Mouse (Mus musculus): ENCODE data around the gene Mesd. TPM values are rescaled to one million over a fixed set of nuclear protein-coding genes. Genes with fewer than 3 reads are reported as not detected.

Mesd gene
- polyA plus RNA-seq, 1 experiment from 2014 or later: 105 TPM

GRCm38 (mm10) chr7:83896077-83896740, 11.9 kb downstream of the Mesd start:
- no peak for ATAC-seq (ENCODE audit: insufficient number of reproducible peaks, insufficient read depth, low FRiP score, low TSS enrichment, low read depth)
- H3K27me3 ChIP-seq: no peaks in the 10 kb centered on the region
- H3K4me1 ChIP-seq (replicated peaks): peaks cover 15% of the 10 kb centered on the region
- no peak overlapping the region for H3K9ac ChIP-seq (replicated peaks)
- no peak overlapping the region for H3K4me2 ChIP-seq
- no peaks in the 10 kb centered on the region for H3K9me3 ChIP-seq
- peaks cover 68% of the 10 kb centered on the region for H3K36me3 ChIP-seq
- 95% methylated on average over 5 of the region's 5 CpGs for WGBS
- H3K4me3 ChIP-seq (replicated peaks): no peak overlapping the region
- H3K27ac ChIP-seq: no peak overlapping the region

DNA sequence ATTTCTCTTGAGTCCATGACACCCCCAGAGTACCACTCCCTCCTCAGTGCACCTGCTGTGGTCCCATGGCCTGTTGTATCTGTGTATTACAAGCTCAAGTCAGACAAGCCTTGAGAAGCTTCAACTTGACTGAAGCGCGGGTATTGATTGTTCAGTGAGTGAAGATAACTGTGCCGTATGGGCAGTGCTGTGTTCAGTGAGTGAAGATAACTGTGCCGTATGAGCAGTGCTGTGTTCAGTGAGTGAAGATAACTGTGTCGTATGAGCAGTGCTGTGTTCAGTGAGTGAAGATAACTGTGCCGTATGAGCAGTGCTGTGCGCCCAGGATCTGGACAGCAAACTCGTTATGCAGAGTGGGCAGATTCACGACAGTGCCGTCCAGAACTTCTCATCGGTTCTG, 14.0 kb downstream of the Mesd start:
- Histone ChIP-seq H3K4me3 (replicated peaks) (no peak overlapping the region), H3K4me1 (replicated peaks) (peaks cover 10% of the 10 kb centered on the region), H3K9ac (replicated peaks) (no peak overlapping the region), H3K9me3 (no peaks in the 10 kb centered on the region), H3K27ac (no peak overlapping the region), H3K27me3 (no peaks in the 10 kb centered on the region), H3K36me3 (peaks cover 76% of the 10 kb centered on the region), H3K4me2 (no peak overlapping the region)
- ATAC-seq (ENCODE audit: insufficient number of reproducible peaks, insufficient read depth, low FRiP score, low TSS enrichment, low read depth): no peak
- WGBS: 90% methylated on average over 11 of the region's 11 CpGs

- WGBS: 75% methylated on average over 3 of the region's 3 CpGs
- H3K4me3 ChIP-seq (replicated peaks): no peak overlapping the region
- ATAC-seq (ENCODE audit: insufficient number of reproducible peaks, insufficient read depth, low FRiP score, low TSS enrichment, low read depth): no peak
- no peak overlapping the region for H3K9ac ChIP-seq (replicated peaks)
- H3K4me2 ChIP-seq: no peak overlapping the region
- H3K36me3 ChIP-seq: peaks cover 63% of the 10 kb centered on the region
- no peaks in the 10 kb centered on the region for H3K9me3 ChIP-seq
- no peak overlapping the region for H3K27ac ChIP-seq
- no peaks in the 10 kb centered on the region for H3K27me3 ChIP-seq
- no peaks in the 10 kb centered on the region for H3K4me1 ChIP-seq (replicated peaks)
These were observed 16.3 kb downstream of the Mesd start for GRCm38 (mm10) chr7:83900519-83900918.

DNA sequence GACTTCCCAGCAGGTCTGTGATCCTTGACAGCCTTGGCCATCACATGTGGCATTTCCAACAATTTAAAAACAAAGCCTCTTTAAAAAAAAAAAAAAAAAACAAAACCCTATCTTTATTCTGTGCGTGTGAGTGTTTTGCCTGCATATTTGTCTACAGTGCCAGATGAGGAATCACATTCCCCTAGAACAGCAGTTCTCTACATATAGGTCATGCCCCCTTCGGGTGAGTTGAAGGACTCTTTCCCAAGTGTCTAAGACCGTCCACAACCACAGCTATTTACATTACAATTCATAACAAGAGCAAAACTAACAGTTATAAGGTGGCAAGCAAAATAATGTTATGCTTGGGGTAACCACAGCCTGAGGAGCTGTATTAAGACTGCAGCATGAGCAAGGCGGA, 17.2 kb downstream of the Mesd start:
- no peaks in the 10 kb centered on the region for H3K4me1 ChIP-seq (replicated peaks)
- H3K27me3 ChIP-seq: no peaks in the 10 kb centered on the region
- H3K9ac ChIP-seq (replicated peaks): no peak overlapping the region
- H3K9me3 ChIP-seq: peaks cover 6% of the 10 kb centered on the region; the same call in 1 of the 2 replicates
- H3K4me2 ChIP-seq: no peak overlapping the region
- 91% methylated on average over 4 of the region's 4 CpGs for WGBS
- H3K27ac ChIP-seq: no peak overlapping the region
- no peak overlapping the region for H3K4me3 ChIP-seq (replicated peaks)
- H3K36me3 ChIP-seq: peaks cover 54% of the 10 kb centered on the region
- ATAC-seq (ENCODE audit: insufficient number of reproducible peaks, insufficient read depth, low FRiP score, low TSS enrichment, low read depth): no peak

GRCm38 (mm10) chr7:83902296-83903145, 18.3 kb downstream of the Mesd start:
- no peaks in the 10 kb centered on the region for H3K27me3 ChIP-seq
- no peaks in the 10 kb centered on the region for H3K4me1 ChIP-seq (replicated peaks)
- no peak overlapping the region for H3K27ac ChIP-seq
- peaks cover 45% of the 10 kb centered on the region for H3K36me3 ChIP-seq
- no peak overlapping the region for H3K4me2 ChIP-seq
- no peak overlapping the region for H3K4me3 ChIP-seq (replicated peaks)
- H3K9me3 ChIP-seq: peaks cover 7% of the 10 kb centered on the region; the same call in 1 of the 2 replicates
- no peak overlapping the region for H3K9ac ChIP-seq (replicated peaks)
- 76% methylated on average over 5 of the region's 5 CpGs for WGBS
- ATAC-seq (ENCODE audit: insufficient number of reproducible peaks, insufficient read depth, low FRiP score, low TSS enrichment, low read depth): no peak

DNA sequence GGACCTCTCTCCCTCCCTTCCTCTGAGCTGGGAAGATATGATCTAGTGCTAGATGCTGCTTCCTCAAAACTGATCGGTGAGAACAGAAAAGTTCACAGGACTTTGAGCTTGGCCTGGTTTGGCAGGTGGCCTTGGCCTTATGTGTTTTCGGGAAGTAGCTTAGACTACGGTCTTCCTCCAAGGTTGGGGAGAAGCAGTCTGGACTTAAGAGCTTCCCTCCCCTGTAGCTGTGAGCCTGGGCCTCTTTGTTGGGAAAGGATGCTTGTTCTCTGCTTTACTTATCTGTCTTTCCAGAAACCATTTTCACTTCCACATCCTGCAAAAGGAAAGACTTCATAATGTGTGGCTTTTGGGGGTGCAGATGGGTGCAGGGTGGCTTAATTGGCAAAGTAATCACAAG, 20.6 kb downstream of the Mesd start:
- WGBS: 97% methylated on average over 3 of the region's 3 CpGs
- Histone ChIP-seq H3K27me3 (no peaks in the 10 kb centered on the region), H3K4me1 (replicated peaks) (no peaks in the 10 kb centered on the region), H3K4me2 (no peak overlapping the region), H3K9me3 (peaks cover 7% of the 10 kb centered on the region; the same call in 1 of the 2 replicates), H3K27ac (no peak overlapping the region), H3K9ac (replicated peaks) (no peak overlapping the region), H3K4me3 (replicated peaks) (no peak overlapping the region), H3K36me3 (peaks cover 21% of the 10 kb centered on the region)
- no peak for ATAC-seq (ENCODE audit: insufficient number of reproducible peaks, insufficient read depth, low FRiP score, low TSS enrichment, low read depth)

- Histone ChIP-seq H3K4me3 (replicated peaks) (no peak overlapping the region), H3K4me2 (no peak overlapping the region), H3K4me1 (replicated peaks) (no peaks in the 10 kb centered on the region), H3K27ac (no peak overlapping the region), H3K36me3 (no peaks in the 10 kb centered on the region), H3K9ac (replicated peaks) (no peak overlapping the region), H3K27me3 (no peaks in the 10 kb centered on the region), H3K9me3 (no peaks in the 10 kb centered on the region)
- WGBS: 78% methylated on average over 3 of the region's 3 CpGs
- ATAC-seq (ENCODE audit: insufficient number of reproducible peaks, insufficient read depth, low FRiP score, low TSS enrichment, low read depth): no peak
These were observed 27.6 kb downstream of the Mesd start for GRCm38 (mm10) chr7:83911909-83912308.

- ATAC-seq (ENCODE audit: insufficient number of reproducible peaks, insufficient read depth, low FRiP score, low TSS enrichment, low read depth): no peak
- Histone ChIP-seq H3K4me2 (no peak overlapping the region), H3K4me1 (replicated peaks) (no peaks in the 10 kb centered on the region), H3K27me3 (no peaks in the 10 kb centered on the region; the same call in 1 of the 2 replicates), H3K9ac (replicated peaks) (no peak overlapping the region), H3K27ac (no peak overlapping the region), H3K36me3 (no peaks in the 10 kb centered on the region), H3K9me3 (no peaks in the 10 kb centered on the region), H3K4me3 (replicated peaks) (no peak overlapping the region)
- 89% methylated on average over 6 of the region's 6 CpGs for WGBS
These were observed 29.2 kb downstream of the Mesd start for GRCm38 (mm10) chr7:83913405-83913932.

GRCm38 (mm10) chr7:83913995-83914394, 29.7 kb downstream of the Mesd start:
- WGBS: 78% methylated on average over 9 of the region's 9 CpGs
- H3K9me3 ChIP-seq: no peaks in the 10 kb centered on the region
- H3K4me1 ChIP-seq (replicated peaks): no peaks in the 10 kb centered on the region
- H3K36me3 ChIP-seq: no peaks in the 10 kb centered on the region
- ATAC-seq (ENCODE audit: insufficient number of reproducible peaks, insufficient read depth, low FRiP score, low TSS enrichment, low read depth): no peak
- no peak overlapping the region for H3K27ac ChIP-seq
- no peak overlapping the region for H3K4me3 ChIP-seq (replicated peaks)
- no peak overlapping the region for H3K4me2 ChIP-seq
- no peak overlapping the region for H3K9ac ChIP-seq (replicated peaks)
- H3K27me3 ChIP-seq: no peaks in the 10 kb centered on the region; the same call in 1 of the 2 replicates

- H3K4me3 ChIP-seq (replicated peaks): no peak overlapping the region
- no peaks in the 10 kb centered on the region; the same call in 1 of the 2 replicates for H3K27me3 ChIP-seq
- no peaks in the 10 kb centered on the region for H3K4me1 ChIP-seq (replicated peaks)
- H3K9me3 ChIP-seq: no peaks in the 10 kb centered on the region
- H3K9ac ChIP-seq (replicated peaks): no peak overlapping the region
- no peak for ATAC-seq (ENCODE audit: insufficient number of reproducible peaks, insufficient read depth, low FRiP score, low TSS enrichment, low read depth)
- no peak overlapping the region for H3K27ac ChIP-seq
- 1% methylated on average over 3 of the region's 3 CpGs for WGBS
- no peak overlapping the region for H3K4me2 ChIP-seq
- no peaks in the 10 kb centered on the region for H3K36me3 ChIP-seq
These were observed 30.3 kb downstream of the Mesd start for GRCm38 (mm10) chr7:83914566-83914965.

GRCm38 (mm10) chr7:83920241-83920640, 36.0 kb downstream of the Mesd start:
- no peak for ATAC-seq (ENCODE audit: insufficient number of reproducible peaks, insufficient read depth, low FRiP score, low TSS enrichment, low read depth)
- no peaks in the 10 kb centered on the region for H3K9me3 ChIP-seq
- no peaks in the 10 kb centered on the region for H3K36me3 ChIP-seq
- WGBS: 69% methylated on average over 4 of the region's 4 CpGs
- no peaks in the 10 kb centered on the region for H3K4me1 ChIP-seq (replicated peaks)
- no peak overlapping the region for H3K27ac ChIP-seq
- H3K27me3 ChIP-seq: no peaks in the 10 kb centered on the region; the same call in 1 of the 2 replicates
- H3K4me3 ChIP-seq (replicated peaks): no peak overlapping the region
- H3K9ac ChIP-seq (replicated peaks): no peak overlapping the region
- no peak overlapping the region for H3K4me2 ChIP-seq
